ENCODE assay signal across 12 mouse cellular contexts in genomic region chr11:68086221-68086620, GRCm38 (mm10).
DNase-seq lines count a peak whose midpoint lies in the region; ATAC-seq and TF ChIP-seq lines count a peak whose summit lies in the region.
"Had no signal": no experiment of that assay in that cellular context is flagged by ENCODE, and none has a peak within 500 bp of the region (broad histone marks: within the 10 kb centered on the region; RNA-seq: fewer than 3 reads in every experiment).

No protein-coding gene starts in this region.

- H3K27ac ChIP-seq in heart, embryonic 11.5 days (ENCODE audit: low read depth, low read length): no peak overlapping the region
- no peak overlapping the region for H3K27ac ChIP-seq in gastrocnemius, adult 2 months
- H3K27ac ChIP-seq in limb, embryonic 10.5 days: peak overlapping the region; percentile 42; the same call in 1 of the 2 replicates
- H3K27ac ChIP-seq: heart, embryonic 13.5 days; limb, embryonic 15.5 days had no signal

- peaks cover 12% of the 10 kb centered on the region for H3K4me1 ChIP-seq in heart, embryonic 11.5 days (ENCODE audit: control insufficient read depth, insufficient read depth, low read length)
- H3K4me1 ChIP-seq in limb, embryonic 10.5 days: peaks cover 19% of the 10 kb centered on the region

- H3K4me2 ChIP-seq in heart, embryonic 11.5 days: no peak overlapping the region
- H3K4me2 ChIP-seq: heart, embryonic 13.5 days; limb, embryonic 15.5 days had no signal

- peak; percentile 21 for DNase-seq in heart, adult 8-10 months (ENCODE audit: low spot score)
- peak; percentile 57 for DNase-seq in 3T3-L1 (ENCODE audit: low read depth, low spot score)
- DNase-seq in gastrocnemius, adult 2 months: peak; percentile 53
- no peak for DNase-seq in limb, embryonic 10.5 days (ENCODE audit: low spot score)
- no peak for DNase-seq in adrenal gland, adult 18-20 months (ENCODE audit: low spot score in 2 of 2)
- DNase-seq in spleen, adult 18-20 months: no peak
- DNase-seq: kidney, adult 11 months; layer of hippocampus, postnatal 36 days had no signal

- intact Hi-C loops in gastrocnemius, adult 2 months (cut with DNase I): no loop called here

- H3K27me3 ChIP-seq in heart, embryonic 11.5 days (ENCODE audit: control insufficient read depth, insufficient read depth, low read length): no peaks in the 10 kb centered on the region
- H3K27me3 ChIP-seq in limb, embryonic 10.5 days (ENCODE audit: low read depth, poor library complexity, severe bottlenecking): no peaks in the 10 kb centered on the region
- H3K27me3 ChIP-seq: heart, embryonic 13.5 days; limb, embryonic 15.5 days; megakaryocyte, embryonic 14.5 days had no signal

- H3K9ac ChIP-seq in heart, embryonic 11.5 days (ENCODE audit: low read depth, low read length): no peak overlapping the region
- H3K9ac ChIP-seq: heart, embryonic 13.5 days; limb, embryonic 15.5 days had no signal

- H3K9me3 ChIP-seq in heart, embryonic 11.5 days (replicated peaks; ENCODE audit: control insufficient read depth, low read length): no peaks in the 10 kb centered on the region
- no peaks in the 10 kb centered on the region for H3K9me3 ChIP-seq in limb, embryonic 10.5 days (replicated peaks)
- H3K9me3 ChIP-seq: heart, embryonic 13.5 days; limb, embryonic 15.5 days had no signal

- 88% methylated on average over 9 of the region's 9 CpGs for WGBS in heart, embryonic 11.5 days (ENCODE audit: insufficient replicate concordance)
- 75% methylated on average over 9 of the region's 9 CpGs for WGBS in limb, embryonic 10.5 days

- no peak for ATAC-seq in heart, embryonic 11.5 days (replicated peaks; ENCODE audit: insufficient number of reproducible peaks, low FRiP score, low TSS enrichment)

- no peak overlapping the region for H3K4me3 ChIP-seq in heart, embryonic 11.5 days (ENCODE audit: low read depth, low read length)
- 0 out of 2 replicates have a peak overlapping the region, but pooled peaks have one; percentile 15 for H3K4me3 ChIP-seq in gastrocnemius, adult 2 months
- no peak overlapping the region for H3K4me3 ChIP-seq in limb, embryonic 10.5 days
- H3K4me3 ChIP-seq: heart, embryonic 13.5 days; limb, embryonic 15.5 days; megakaryocyte, embryonic 14.5 days had no signal

- H3K36me3 ChIP-seq in heart, embryonic 11.5 days (ENCODE audit: control insufficient read depth, insufficient read depth, low read length): no peaks in the 10 kb centered on the region
- H3K36me3 ChIP-seq in limb, embryonic 10.5 days: no peaks in the 10 kb centered on the region
- H3K36me3 ChIP-seq: limb, embryonic 15.5 days had no signal

- TF ChIP-seq CTCF in gastrocnemius, adult 2 months (IDR thresholded peaks at IDR 0.05): no peak

Comparison
In these comparisons a context has a peak if more than half of its experiments do, and no peak if none do; other contexts are left out.
1. DNase-seq: peak in heart, adult 8-10 months (single experiment), 3T3-L1 (single experiment) and gastrocnemius, adult 2 months (single experiment); none in limb, embryonic 10.5 days (single experiment), adrenal gland, adult 18-20 months (0 of 2) and spleen, adult 18-20 months (0 of 2).